Mouse (Mus musculus): ENCODE results near the gene Ntrk2.

- TF ChIP-seq CTCF (IDR thresholded peaks at IDR 0.05; ENCODE audit: low read depth) (no peak), EP300 (IDR thresholded peaks at IDR 0.05; ENCODE audit: low read depth) (no peak)
Observed at GRCm38 (mm10) chr13:58933126-58933525, 126.8 kb downstream of the Ntrk2 start.

Data from heart, postnatal 0 days (tissue).